Mouse (Mus musculus) stomach, embryonic 14.5 days (tissue): ENCODE results near the gene Selenof. TPM values are rescaled to one million over a fixed set of nuclear protein-coding genes. Genes with fewer than 3 reads are reported as not detected.

Experiments
- ATAC-seq: fragments of 200-750 bp; cut with Nextera tagmentation; 2 replicates; pipeline ENCODE4 v1.8.0; 2017; ENCODE audit warnings: low read depth, moderate TSS enrichment; ENCODE audit not compliant: insufficient number of reproducible peaks, insufficient read depth, low FRiP score
- H3K27ac ChIP-seq: fragments of 300-500 bp; sonication (generic); 2 replicates; pipeline ENCODE4 v1.5.1; 2014; ENCODE audit warnings: mild to moderate bottlenecking, low read length, moderate library complexity, mixed read lengths
- H3K27me3 ChIP-seq: fragments of 300-500 bp; sonication (generic); 2 replicates; pipeline ENCODE4 v1.6.1; 2014; ENCODE audit warnings: low read length, control low read depth, mixed read lengths; ENCODE audit not compliant: control insufficient read depth, insufficient read depth
- H3K36me3 ChIP-seq: fragments of 300-500 bp; sonication (generic); 2 replicates; pipeline ENCODE4 v1.6.1; 2014; ENCODE audit warnings: mild to moderate bottlenecking, control low read depth, low read length, moderate library complexity, mixed read lengths; ENCODE audit not compliant: control insufficient read depth, insufficient read depth
- H3K4me1 ChIP-seq: fragments of 300-500 bp; sonication (generic); 2 replicates; pipeline ENCODE4 v1.6.1; 2014; ENCODE audit warnings: low read length, control low read depth, mixed read lengths; ENCODE audit not compliant: control insufficient read depth, insufficient read depth
- H3K4me2 ChIP-seq: fragments of 300-500 bp; sonication (generic); replicated peaks from 2 replicates; pipeline ENCODE4 v1.6.1; 2014; ENCODE audit warnings: low read depth, low read length, control low read depth
- H3K4me3 ChIP-seq: fragments of 300-500 bp; sonication (generic); 2 replicates; pipeline ENCODE4 v1.5.1; 2014; ENCODE audit warnings: low read depth, low read length, control low read depth
- H3K9ac ChIP-seq: fragments of 300-500 bp; sonication (generic); replicated peaks from 2 replicates; pipeline ENCODE4 v1.6.1; 2014; ENCODE audit warnings: low read depth, mild to moderate bottlenecking, control low read depth, low read length, moderate library complexity, mixed read lengths
- H3K9me3 ChIP-seq: fragments of 300-500 bp; sonication (generic); 2 replicates; pipeline ENCODE4 v1.6.1; 2016; ENCODE audit warnings: low read depth, low read length, control low read depth; ENCODE audit not compliant: control insufficient read depth
- WGBS: fragments of 180-500 bp; shearing (Covaris S2); extraction: QIAGEN DNeasy Blood & Tissue Kit; methylation state at CpG from one replicate; pipeline ENCODE4 v1.1.7; 2014; 5-methylcytosine and 5-hydroxymethylcytosine counted together
- polyA plus RNA-seq: library from polyadenylated mRNA; unstranded; fragments of >200 nt; fragmentation: Nextera tagmentation; extraction: Ambion mirVana; gene quantifications from 2 replicates; pipeline ENCODE4 v1.2.1, GENCODE M21; 2014

Gene Selenof
- polyA plus RNA-seq, 1 experiment from 2014 or later: 488 TPM

DNA sequence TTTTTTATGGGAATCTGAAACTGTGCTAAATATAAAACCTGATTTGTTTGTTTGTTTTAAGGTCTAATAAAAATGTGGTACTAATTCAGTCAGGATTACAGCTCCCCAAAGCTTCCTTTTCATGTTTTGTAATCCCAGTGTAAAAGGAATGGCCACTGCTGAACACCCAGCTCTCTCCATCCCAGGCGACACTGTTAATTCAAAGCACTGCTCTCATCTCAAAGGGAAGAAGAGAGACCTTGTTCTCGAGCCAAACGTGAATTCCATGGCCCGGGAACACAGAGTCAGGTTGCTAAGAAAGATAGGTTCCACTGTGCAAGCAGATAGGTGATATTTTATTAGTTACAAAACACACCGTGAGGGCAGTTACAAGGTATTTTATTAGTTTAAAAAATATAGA is 74.1 kb downstream of the Selenof start:
- H3K4me2 ChIP-seq: no peak overlapping the region
- peaks cover 9% of the 10 kb centered on the region; the same call in 1 of the 2 replicates for H3K4me1 ChIP-seq
- H3K36me3 ChIP-seq: no peaks in the 10 kb centered on the region
- H3K9ac ChIP-seq: no peak overlapping the region
- H3K27ac ChIP-seq: no peak overlapping the region
- no peaks in the 10 kb centered on the region for H3K27me3 ChIP-seq
- no peak for ATAC-seq
- H3K9me3 ChIP-seq: peaks cover 6% of the 10 kb centered on the region; the same call in 1 of the 2 replicates
- WGBS: 50% methylated on average over 5 of the region's 5 CpGs
- no peak overlapping the region for H3K4me3 ChIP-seq

Other genes with a start within 250 kb of the Selenof start
- gene Hs2st1, start 123 bp upstream of the Selenof start, polyA plus RNA-seq: 18.4 and 19.9 TPM in 2 replicates
- 93.8 and 100 TPM in 2 replicates for gene Sh3glb1, start 150.0 kb downstream of the Selenof start, polyA plus RNA-seq
- 2.2 and 2.5 TPM in 2 replicates for gene Clca3a1, start 190.7 kb downstream of the Selenof start, polyA plus RNA-seq
- gene Clca3a2, start 249.2 kb downstream of the Selenof start, polyA plus RNA-seq: 0.29 and 0.32 TPM in 2 replicates